Mouse (Mus musculus): ENCODE data around the gene Stab2. TPM values are rescaled to one million over a fixed set of nuclear protein-coding genes. Genes with fewer than 3 reads are reported as not detected.

Stab2 gene
- polyA plus RNA-seq, 1 experiment from 2014 or later = 6.3 TPM

DNA sequence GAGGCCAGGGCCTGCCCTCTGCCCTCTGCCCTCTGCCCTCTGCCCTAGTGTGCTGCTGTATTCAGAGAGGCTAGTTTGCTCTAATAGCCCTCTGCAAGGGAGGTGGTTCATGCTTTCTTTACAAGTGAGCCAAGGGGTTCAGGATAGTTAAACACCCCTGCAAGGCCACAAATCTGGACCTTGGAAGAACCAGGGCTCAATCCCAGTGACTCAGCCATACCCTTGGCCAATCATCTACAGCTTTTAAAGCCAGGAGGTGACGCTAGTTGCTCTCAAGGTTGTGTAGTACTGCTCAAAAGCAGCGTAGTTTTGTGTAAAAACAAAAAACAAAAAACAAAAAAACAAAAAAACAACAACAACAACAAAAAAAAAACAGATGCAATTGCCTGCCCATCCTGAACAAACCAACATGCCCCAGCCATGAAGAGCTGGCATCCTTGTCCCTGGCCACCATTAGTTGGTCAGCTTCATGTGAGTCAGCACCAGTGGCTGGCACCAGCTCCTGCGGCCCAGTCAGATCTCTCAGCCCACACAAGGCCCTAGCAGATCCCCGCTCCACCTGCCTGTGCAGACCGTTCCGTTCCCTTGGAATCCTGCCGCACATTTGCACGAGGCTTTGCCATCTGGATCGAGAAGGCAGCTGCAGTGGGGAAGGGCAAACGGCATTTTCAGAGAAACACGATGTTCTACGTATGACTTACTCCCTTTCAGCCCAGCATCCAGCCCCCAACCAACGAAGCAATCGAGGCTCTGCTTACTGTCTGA lies 117.5 kb downstream of the Stab2 start:
- H3K27me3 ChIP-seq (ENCODE audit: control insufficient read depth, insufficient read depth, low read length) = no peaks in the 10 kb centered on the region
- no peak overlapping the region for H3K27ac ChIP-seq (ENCODE audit: low read length)
- H3K4me2 ChIP-seq (ENCODE audit: low read depth, low read length) = no peak overlapping the region
- no peaks in the 10 kb centered on the region for H3K4me1 ChIP-seq (ENCODE audit: control insufficient read depth, insufficient read depth, low read length)
- ATAC-seq (ENCODE audit: insufficient read depth, low FRiP score) = no peak
- H3K36me3 ChIP-seq (ENCODE audit: control insufficient read depth, insufficient read depth, low read length) = no peaks in the 10 kb centered on the region
- H3K9me3 ChIP-seq (replicated peaks; ENCODE audit: control insufficient read depth, low read length) = no peaks in the 10 kb centered on the region
- WGBS = 81% methylated on average over 14 of the region's 14 CpGs
- H3K9ac ChIP-seq (ENCODE audit: low read length) = no peak overlapping the region
- H3K4me3 ChIP-seq (replicated peaks; ENCODE audit: low read length) = no peak overlapping the region

- Histone ChIP-seq H3K36me3 (ENCODE audit: control insufficient read depth, insufficient read depth, low read length) (no peaks in the 10 kb centered on the region), H3K9ac (ENCODE audit: low read length) (no peak overlapping the region), H3K27me3 (ENCODE audit: control insufficient read depth, insufficient read depth, low read length) (no peaks in the 10 kb centered on the region), H3K4me2 (ENCODE audit: low read depth, low read length) (no peak overlapping the region), H3K9me3 (replicated peaks; ENCODE audit: control insufficient read depth, low read length) (no peaks in the 10 kb centered on the region), H3K27ac (ENCODE audit: low read length) (no peak overlapping the region), H3K4me1 (ENCODE audit: control insufficient read depth, insufficient read depth, low read length) (no peaks in the 10 kb centered on the region), H3K4me3 (replicated peaks; ENCODE audit: low read length) (no peak overlapping the region)
- no peak for ATAC-seq (ENCODE audit: insufficient read depth, low FRiP score)
Measured at GRCm38 (mm10) chr10:86889440-86889839, 118.4 kb downstream of the Stab2 start.

DNA sequence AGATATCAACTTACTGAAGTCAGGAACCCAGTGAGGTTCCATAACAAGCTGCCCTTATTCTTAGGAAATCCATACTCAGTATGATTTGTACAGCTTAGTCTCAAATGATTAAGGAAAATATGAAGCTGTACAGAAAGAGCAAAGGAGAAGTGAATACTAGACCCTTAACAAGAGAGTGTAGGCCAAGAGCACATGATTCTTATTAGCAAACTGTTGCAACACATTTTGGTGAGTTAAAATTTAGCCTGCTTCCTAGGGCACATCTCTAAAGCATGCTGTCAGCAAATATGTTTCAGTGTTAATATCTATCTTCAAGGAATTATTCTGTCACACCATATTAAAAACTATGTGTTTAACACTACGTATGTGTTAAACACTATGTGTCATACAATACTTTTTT lies 121.4 kb downstream of the Stab2 start:
- H3K4me3 ChIP-seq (replicated peaks; ENCODE audit: low read length) = no peak overlapping the region
- no peaks in the 10 kb centered on the region for H3K27me3 ChIP-seq (ENCODE audit: control insufficient read depth, insufficient read depth, low read length)
- WGBS = 88% methylated on average over 1 of the region's 1 CpGs
- no peaks in the 10 kb centered on the region for H3K9me3 ChIP-seq (replicated peaks; ENCODE audit: control insufficient read depth, low read length)
- no peaks in the 10 kb centered on the region for H3K36me3 ChIP-seq (ENCODE audit: control insufficient read depth, insufficient read depth, low read length)
- H3K4me1 ChIP-seq (ENCODE audit: control insufficient read depth, insufficient read depth, low read length) = no peaks in the 10 kb centered on the region
- H3K9ac ChIP-seq (ENCODE audit: low read length) = no peak overlapping the region
- ATAC-seq (ENCODE audit: insufficient read depth, low FRiP score) = no peak
- no peak overlapping the region for H3K27ac ChIP-seq (ENCODE audit: low read length)
- no peak overlapping the region for H3K4me2 ChIP-seq (ENCODE audit: low read depth, low read length)

DNA sequence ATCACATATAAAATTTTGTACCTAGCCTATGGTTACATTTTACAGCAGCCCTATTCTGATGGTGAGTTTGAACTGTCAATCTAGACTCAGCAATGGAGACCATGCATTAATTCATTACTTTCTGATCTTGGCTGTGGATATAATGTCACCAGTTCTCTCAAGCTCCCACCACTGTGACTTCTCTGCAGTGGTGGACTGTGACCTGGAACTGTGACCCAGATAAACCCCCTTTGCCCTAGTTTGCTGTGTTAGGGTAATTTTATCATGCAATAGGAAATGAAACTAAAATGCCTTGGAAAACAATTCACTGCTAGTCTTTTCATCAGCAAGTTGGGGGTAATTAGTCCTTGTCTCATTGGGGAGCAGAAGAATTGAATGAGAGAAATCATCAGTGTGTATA lies 126.4 kb downstream of the Stab2 start:
- no peak overlapping the region for H3K4me2 ChIP-seq (ENCODE audit: low read depth, low read length)
- H3K4me1 ChIP-seq (ENCODE audit: control insufficient read depth, insufficient read depth, low read length) = no peaks in the 10 kb centered on the region
- H3K4me3 ChIP-seq (replicated peaks; ENCODE audit: low read length) = no peak overlapping the region
- no peaks in the 10 kb centered on the region for H3K9me3 ChIP-seq (replicated peaks; ENCODE audit: control insufficient read depth, low read length)
- no peaks in the 10 kb centered on the region for H3K27me3 ChIP-seq (ENCODE audit: control insufficient read depth, insufficient read depth, low read length)
- H3K27ac ChIP-seq (ENCODE audit: low read length) = no peak overlapping the region
- H3K36me3 ChIP-seq (ENCODE audit: control insufficient read depth, insufficient read depth, low read length) = no peaks in the 10 kb centered on the region
- no peak for ATAC-seq (ENCODE audit: insufficient read depth, low FRiP score)
- H3K9ac ChIP-seq (ENCODE audit: low read length) = no peak overlapping the region

- Histone ChIP-seq H3K9me3 (replicated peaks; ENCODE audit: control insufficient read depth, low read length) (no peaks in the 10 kb centered on the region), H3K27me3 (ENCODE audit: control insufficient read depth, insufficient read depth, low read length) (no peaks in the 10 kb centered on the region), H3K4me1 (ENCODE audit: control insufficient read depth, insufficient read depth, low read length) (no peaks in the 10 kb centered on the region), H3K9ac (ENCODE audit: low read length) (no peak overlapping the region), H3K27ac (ENCODE audit: low read length) (no peak overlapping the region), H3K4me2 (ENCODE audit: low read depth, low read length) (no peak overlapping the region), H3K4me3 (replicated peaks; ENCODE audit: low read length) (no peak overlapping the region), H3K36me3 (ENCODE audit: control insufficient read depth, insufficient read depth, low read length) (no peaks in the 10 kb centered on the region)
- 62% methylated on average over 5 of the region's 5 CpGs for WGBS
- ATAC-seq (ENCODE audit: insufficient read depth, low FRiP score) = no peak
Measured at GRCm38 (mm10) chr10:86880071-86880806, 127.6 kb downstream of the Stab2 start.

DNA sequence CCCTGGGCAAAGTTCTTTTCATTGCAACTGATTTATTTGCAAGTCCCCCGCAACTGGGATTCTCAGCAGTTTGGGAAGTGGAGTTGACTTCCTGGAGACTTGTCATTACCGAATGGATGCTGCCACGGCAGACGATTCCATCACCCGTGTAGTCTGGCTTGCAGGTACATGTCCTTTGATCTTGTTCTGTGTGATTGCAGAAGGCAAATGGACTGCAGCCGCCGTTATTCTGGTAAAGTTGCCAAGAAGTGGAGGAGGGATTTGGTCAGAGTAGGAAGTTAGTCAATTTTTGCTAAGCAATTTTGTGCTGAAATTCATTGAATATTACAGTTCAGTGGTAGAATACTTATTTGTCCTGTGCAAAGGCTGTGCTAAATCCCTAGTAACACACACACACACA lies 129.1 kb downstream of the Stab2 start:
- no peaks in the 10 kb centered on the region for H3K4me1 ChIP-seq (ENCODE audit: control insufficient read depth, insufficient read depth, low read length)
- no peak overlapping the region for H3K27ac ChIP-seq (ENCODE audit: low read length)
- H3K4me2 ChIP-seq (ENCODE audit: low read depth, low read length) = no peak overlapping the region
- no peak overlapping the region for H3K4me3 ChIP-seq (replicated peaks; ENCODE audit: low read length)
- no peaks in the 10 kb centered on the region for H3K9me3 ChIP-seq (replicated peaks; ENCODE audit: control insufficient read depth, low read length)
- H3K27me3 ChIP-seq (ENCODE audit: control insufficient read depth, insufficient read depth, low read length) = no peaks in the 10 kb centered on the region
- no peak for ATAC-seq (ENCODE audit: insufficient read depth, low FRiP score)
- H3K9ac ChIP-seq (ENCODE audit: low read length) = no peak overlapping the region
- no peaks in the 10 kb centered on the region for H3K36me3 ChIP-seq (ENCODE audit: control insufficient read depth, insufficient read depth, low read length)
- WGBS = 72% methylated on average over 7 of the region's 7 CpGs

GRCm38 (mm10) chr10:86872591-86872990 lies 135.2 kb downstream of the Stab2 start:
- Histone ChIP-seq H3K4me2 (ENCODE audit: low read depth, low read length) (no peak overlapping the region), H3K27me3 (ENCODE audit: control insufficient read depth, insufficient read depth, low read length) (no peaks in the 10 kb centered on the region), H3K4me3 (replicated peaks; ENCODE audit: low read length) (no peak overlapping the region), H3K36me3 (ENCODE audit: control insufficient read depth, insufficient read depth, low read length) (no peaks in the 10 kb centered on the region), H3K4me1 (ENCODE audit: control insufficient read depth, insufficient read depth, low read length) (no peaks in the 10 kb centered on the region), H3K27ac (ENCODE audit: low read length) (no peak overlapping the region), H3K9me3 (replicated peaks; ENCODE audit: control insufficient read depth, low read length) (no peaks in the 10 kb centered on the region), H3K9ac (ENCODE audit: low read length) (no peak overlapping the region)
- no peak for ATAC-seq (ENCODE audit: insufficient read depth, low FRiP score)
- WGBS = 61% methylated on average over 5 of the region's 5 CpGs

DNA sequence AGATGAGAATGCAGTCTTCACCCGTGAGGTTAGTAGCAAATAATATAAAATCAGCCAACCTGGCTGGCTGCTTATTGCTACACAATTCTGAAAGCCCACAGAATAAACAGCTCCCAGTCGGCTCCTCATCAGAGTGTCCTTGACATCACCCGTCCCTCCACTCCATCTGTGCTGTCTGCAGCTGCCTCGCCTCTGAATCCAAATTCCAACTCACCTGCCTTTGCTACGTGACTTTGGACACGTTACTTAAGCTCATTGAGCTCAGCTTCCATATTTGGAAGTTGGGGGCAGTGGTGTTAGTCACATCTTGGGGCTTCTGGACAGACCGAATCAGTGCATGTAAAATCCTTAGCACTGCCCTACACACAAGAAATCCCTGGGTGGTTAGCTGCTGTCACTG lies 135.7 kb downstream of the Stab2 start:
- 56% methylated on average over 7 of the region's 7 CpGs for WGBS
- ATAC-seq (ENCODE audit: insufficient read depth, low FRiP score) = no peak
- H3K27ac ChIP-seq (ENCODE audit: low read length) = no peak overlapping the region
- H3K4me2 ChIP-seq (ENCODE audit: low read depth, low read length) = no peak overlapping the region
- no peaks in the 10 kb centered on the region for H3K9me3 ChIP-seq (replicated peaks; ENCODE audit: control insufficient read depth, low read length)
- H3K36me3 ChIP-seq (ENCODE audit: control insufficient read depth, insufficient read depth, low read length) = no peaks in the 10 kb centered on the region
- no peak overlapping the region for H3K9ac ChIP-seq (ENCODE audit: low read length)
- no peak overlapping the region for H3K4me3 ChIP-seq (replicated peaks; ENCODE audit: low read length)
- no peaks in the 10 kb centered on the region for H3K4me1 ChIP-seq (ENCODE audit: control insufficient read depth, insufficient read depth, low read length)
- no peaks in the 10 kb centered on the region for H3K27me3 ChIP-seq (ENCODE audit: control insufficient read depth, insufficient read depth, low read length)

- Histone ChIP-seq H3K27ac (ENCODE audit: low read length) (no peak overlapping the region), H3K4me3 (replicated peaks; ENCODE audit: low read length) (no peak overlapping the region), H3K4me1 (ENCODE audit: control insufficient read depth, insufficient read depth, low read length) (no peaks in the 10 kb centered on the region), H3K4me2 (ENCODE audit: low read depth, low read length) (no peak overlapping the region), H3K9ac (ENCODE audit: low read length) (no peak overlapping the region), H3K9me3 (replicated peaks; ENCODE audit: control insufficient read depth, low read length) (no peaks in the 10 kb centered on the region), H3K36me3 (ENCODE audit: control insufficient read depth, insufficient read depth, low read length) (no peaks in the 10 kb centered on the region), H3K27me3 (ENCODE audit: control insufficient read depth, insufficient read depth, low read length) (no peaks in the 10 kb centered on the region)
- 84% methylated on average over 6 of the region's 6 CpGs for WGBS
- ATAC-seq (ENCODE audit: insufficient read depth, low FRiP score) = no peak
Measured at GRCm38 (mm10) chr10:86863429-86863828, 144.4 kb downstream of the Stab2 start.

Measured in stomach, embryonic 16.5 days (tissue).